In the genomic region with DNA sequence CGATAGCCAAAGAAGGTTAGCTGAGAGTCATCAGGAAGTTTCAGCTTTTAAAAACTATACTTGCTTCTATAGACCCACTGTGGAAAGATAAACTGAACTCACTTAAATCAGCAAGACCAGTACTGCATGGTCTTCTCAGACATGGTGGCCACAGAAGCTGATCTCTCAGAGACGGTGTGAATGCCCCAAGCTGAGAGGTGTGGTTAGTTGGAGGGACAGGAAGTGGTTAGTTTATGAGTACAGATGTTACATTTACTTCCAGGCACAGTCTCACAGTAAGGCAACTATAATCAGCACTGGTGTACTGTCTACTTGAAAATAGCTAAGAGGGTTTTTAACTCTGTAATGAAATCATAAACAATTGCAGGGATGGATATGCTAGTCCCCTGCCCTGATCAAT, we compare ENCODE assay signal across 16 mouse cellular contexts.
"Had no signal": no experiment of that assay in that cellular context is flagged by ENCODE, and none has a peak within 500 bp of the region (broad histone marks: within the 10 kb centered on the region; RNA-seq: fewer than 3 reads in every experiment).

No protein-coding gene starts in this region.

- H3K4me3 ChIP-seq: lung, embryonic 15.5 days; megakaryocyte, embryonic 14.5 days; midbrain, embryonic 13.5 days; midbrain, embryonic 15.5 days; neural tube, embryonic 12.5 days had no signal

- H3K4me2 ChIP-seq: lung, embryonic 15.5 days; midbrain, embryonic 11.5 days; midbrain, embryonic 13.5 days; midbrain, embryonic 15.5 days; neural tube, embryonic 12.5 days had no signal

- H3K36me3 ChIP-seq: lung, embryonic 15.5 days; midbrain, embryonic 13.5 days; midbrain, embryonic 15.5 days; neural tube, embryonic 12.5 days had no signal

- ATAC-seq: liver, postnatal 0 days; lung, postnatal 0 days; midbrain, embryonic 13.5 days; midbrain, embryonic 15.5 days had no signal

- H3K4me1 ChIP-seq: lung, embryonic 15.5 days; midbrain, embryonic 15.5 days; neural tube, embryonic 12.5 days had no signal

- DNase-seq: liver, postnatal 0 days; lung, adult 2 months; lung, postnatal 14 days; lung, postnatal 36 days; right cerebral cortex, postnatal 14 days; spleen, adult 18-20 months; thymus, adult 18-20 months; thymus, postnatal 36 days had no signal

- H3K9ac ChIP-seq: liver, postnatal 0 days; lung, embryonic 15.5 days; midbrain, embryonic 13.5 days; midbrain, embryonic 15.5 days; neural tube, embryonic 12.5 days had no signal

- H3K27ac ChIP-seq: lung, embryonic 15.5 days; macrophage; midbrain, embryonic 13.5 days; midbrain, embryonic 15.5 days; neural tube, embryonic 12.5 days had no signal

- H3K27me3 ChIP-seq: lung, embryonic 15.5 days; megakaryocyte, embryonic 14.5 days; midbrain, embryonic 13.5 days; midbrain, embryonic 15.5 days; neural tube, embryonic 12.5 days had no signal

- H3K9me3 ChIP-seq: lung, embryonic 15.5 days; megakaryocyte, embryonic 14.5 days; midbrain, embryonic 13.5 days; midbrain, embryonic 15.5 days; neural tube, embryonic 12.5 days had no signal
